Mouse (Mus musculus) stomach, postnatal 0 days (tissue): ENCODE measurements around the gene Adam22. TPM values are rescaled to one million over a fixed set of nuclear protein-coding genes. Genes with fewer than 3 reads are reported as not detected.

Source experiments
- ATAC-seq: fragments of 200-750 bp; cut with Nextera tagmentation; 2 replicates; pipeline ENCODE4 v1.8.0; 2017; ENCODE audit not compliant: low FRiP score, low TSS enrichment
- DNase-seq: peaks from one replicate; pipeline ENCODE4 v3.0.0-alpha.2; 2016; ENCODE audit warnings: low spot score
- H3K27ac ChIP-seq: fragments of 300-500 bp; sonication (generic); replicated peaks from 2 replicates; pipeline ENCODE4 v1.5.1; 2014; ENCODE audit warnings: mild to moderate bottlenecking, control low read depth
- H3K27me3 ChIP-seq: fragments of 300-500 bp; sonication (generic); 2 replicates; pipeline ENCODE4 v1.6.1; 2014; ENCODE audit warnings: low read length; ENCODE audit not compliant: control insufficient read depth, insufficient read depth
- H3K36me3 ChIP-seq: fragments of 300-500 bp; sonication (generic); 2 replicates; pipeline ENCODE4 v1.6.1; 2014; ENCODE audit warnings: low read length, mixed read lengths; ENCODE audit not compliant: control insufficient read depth, insufficient read depth
- H3K4me1 ChIP-seq: fragments of 300-500 bp; sonication (generic); replicated peaks from 2 replicates; pipeline ENCODE4 v1.6.1; 2014; ENCODE audit warnings: antibody characterized with exemption; ENCODE audit not compliant: control insufficient read depth, insufficient read depth
- H3K4me2 ChIP-seq: fragments of 300-500 bp; sonication (generic); replicated peaks from 2 replicates; pipeline ENCODE4 v1.6.1; 2014; ENCODE audit warnings: low read depth, mild to moderate bottlenecking, control low read depth, moderate library complexity
- H3K4me3 ChIP-seq: fragments of 300-500 bp; sonication (generic); 2 replicates; pipeline ENCODE4 v1.5.1; 2014; ENCODE audit warnings: low read depth, low read length, control low read depth
- H3K9ac ChIP-seq: fragments of 300-500 bp; sonication (generic); 2 replicates; pipeline ENCODE4 v1.6.1; 2014; ENCODE audit warnings: mild to moderate bottlenecking, low read length, control low read depth, mixed read lengths
- H3K9me3 ChIP-seq: fragments of 300-500 bp; sonication (generic); 2 replicates; pipeline ENCODE4 v1.6.1; 2016; ENCODE audit warnings: low read length; ENCODE audit not compliant: control insufficient read depth
- CTCF ChIP-seq: IDR thresholded peaks from 2 replicates; pipeline ENCODE4 v1.5.1; 2016; ENCODE audit warnings: antibody characterized with exemption, low read depth, mild to moderate bottlenecking, moderate library complexity
- EP300 ChIP-seq: optimal IDR thresholded peaks from 2 replicates; pipeline ENCODE3; 2016; ENCODE audit warnings: antibody characterized with exemption
- WGBS: fragments of 180-500 bp; shearing (Covaris S2); extraction: QIAGEN DNeasy Blood & Tissue Kit; methylation state at CpG from one replicate; pipeline ENCODE4 v1.1.7; 2014; 5-methylcytosine and 5-hydroxymethylcytosine counted together
- polyA plus RNA-seq: library from polyadenylated mRNA; unstranded; fragments of >200 nt; fragmentation: Nextera tagmentation; extraction: Ambion mirVana; gene quantifications from 2 replicates; pipeline ENCODE4 v1.2.1, GENCODE M21; 2015

The Adam22 gene
- polyA plus RNA-seq, 1 experiment from 2014 or later, result 2.5 TPM

DNA sequence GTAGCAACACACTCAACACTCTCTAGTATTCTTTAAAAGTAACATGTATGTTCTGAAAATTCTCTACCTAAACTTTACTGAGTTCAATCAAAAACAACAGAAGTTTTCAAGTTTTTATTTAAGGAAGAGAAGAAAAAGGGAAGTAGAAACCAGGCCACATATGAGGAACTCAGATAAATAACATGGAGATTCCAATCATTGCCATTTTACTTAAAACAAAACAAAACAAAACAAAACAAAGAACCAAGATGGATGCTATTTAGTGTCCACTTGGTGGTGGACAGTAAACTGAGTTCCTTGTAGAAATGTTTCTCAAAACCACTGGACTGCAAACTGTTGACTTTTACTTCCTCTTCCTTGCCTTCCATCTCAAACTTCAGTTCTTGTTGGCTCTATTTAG, 21.6 kb downstream of the Adam22 start:
- H3K27me3 ChIP-seq, result no peaks in the 10 kb centered on the region
- H3K4me3 ChIP-seq, result no peak overlapping the region
- H3K9me3 ChIP-seq, result no peaks in the 10 kb centered on the region
- no peak overlapping the region for H3K27ac ChIP-seq
- no peaks in the 10 kb centered on the region for H3K4me1 ChIP-seq
- DNase-seq (no peak), ATAC-seq (no peak)
- TF ChIP-seq CTCF, result no peak
- no peak for TF ChIP-seq EP300
- H3K4me2 ChIP-seq, result no peak overlapping the region
- no peak overlapping the region for H3K9ac ChIP-seq
- no peaks in the 10 kb centered on the region for H3K36me3 ChIP-seq

DNA sequence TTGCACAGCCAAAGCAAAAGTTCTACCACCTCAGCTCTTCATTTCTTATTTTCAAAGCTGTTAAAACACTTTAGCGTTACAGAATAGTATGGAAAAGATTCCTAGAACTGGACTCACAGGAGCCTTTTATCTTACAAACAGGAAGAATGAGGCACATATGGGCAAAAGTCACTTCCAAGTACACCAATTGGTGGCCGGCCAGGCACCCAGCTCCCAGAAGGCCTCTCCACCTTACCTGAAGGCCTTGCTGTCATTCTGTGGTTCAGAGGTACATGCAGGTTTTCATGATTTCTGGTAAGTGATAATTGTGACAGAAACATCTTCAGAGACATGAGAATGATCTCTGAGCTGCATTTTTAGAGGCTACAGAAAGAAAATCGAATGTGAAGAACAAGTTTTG, 24.7 kb downstream of the Adam22 start:
- no peak overlapping the region for H3K27ac ChIP-seq
- H3K27me3 ChIP-seq, result no peaks in the 10 kb centered on the region
- no peak for TF ChIP-seq CTCF
- TF ChIP-seq EP300, result no peak
- H3K9me3 ChIP-seq, result no peaks in the 10 kb centered on the region
- no peak overlapping the region for H3K4me3 ChIP-seq
- ATAC-seq, result no peak
- no peak overlapping the region for H3K9ac ChIP-seq
- H3K4me1 ChIP-seq, result no peaks in the 10 kb centered on the region
- H3K36me3 ChIP-seq, result no peaks in the 10 kb centered on the region
- DNase-seq, result no peak
- 85% methylated on average over 3 of the region's 3 CpGs for WGBS
- H3K4me2 ChIP-seq, result no peak overlapping the region

- ATAC-seq (no peak), DNase-seq (no peak)
- Histone ChIP-seq H3K9ac (no peak overlapping the region), H3K9me3 (no peaks in the 10 kb centered on the region), H3K36me3 (no peaks in the 10 kb centered on the region), H3K27ac (no peak overlapping the region), H3K4me1 (no peaks in the 10 kb centered on the region), H3K27me3 (no peaks in the 10 kb centered on the region), H3K4me2 (no peak overlapping the region), H3K4me3 (no peak overlapping the region)
- TF ChIP-seq CTCF (no peak), EP300 (no peak)
- WGBS, result 93% methylated on average over 4 of the region's 4 CpGs
Observed at GRCm38 (mm10) chr5:8341676-8342075, 26.3 kb downstream of the Adam22 start.

- no peaks in the 10 kb centered on the region for H3K9me3 ChIP-seq
- H3K27me3 ChIP-seq, result no peaks in the 10 kb centered on the region
- H3K9ac ChIP-seq, result no peak overlapping the region
- no peak overlapping the region for H3K4me2 ChIP-seq
- no peak overlapping the region for H3K4me3 ChIP-seq
- TF ChIP-seq EP300 (no peak), CTCF (no peak)
- 75% methylated on average over 4 of the region's 4 CpGs for WGBS
- H3K36me3 ChIP-seq, result no peaks in the 10 kb centered on the region
- H3K4me1 ChIP-seq, result no peaks in the 10 kb centered on the region
- ATAC-seq (no peak), DNase-seq (no peak)
- no peak overlapping the region for H3K27ac ChIP-seq
Observed at GRCm38 (mm10) chr5:8327645-8328269, 40.2 kb downstream of the Adam22 start.

DNA sequence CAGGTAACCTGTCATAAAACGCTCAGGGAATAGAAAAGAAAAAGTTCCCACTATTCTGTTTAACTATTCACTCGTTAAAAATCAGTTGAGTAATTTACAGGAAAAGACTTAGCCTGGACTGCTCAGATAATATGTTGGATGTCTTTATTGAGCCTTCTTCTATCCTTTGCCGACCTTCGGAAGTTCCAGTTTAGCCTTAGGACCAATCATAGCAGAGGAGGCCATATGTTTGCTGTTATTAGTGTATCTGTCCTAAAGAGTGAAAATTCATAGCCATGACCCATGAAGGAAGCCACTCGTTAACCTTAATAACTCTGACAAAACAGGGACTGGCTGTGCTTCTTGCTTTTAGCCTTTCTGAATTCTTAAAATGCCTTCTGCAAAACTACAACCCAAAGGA, 41.3 kb downstream of the Adam22 start:
- TF ChIP-seq EP300 (no peak), CTCF (no peak)
- 82% methylated on average over 5 of the region's 5 CpGs for WGBS
- no peak overlapping the region for H3K4me2 ChIP-seq
- H3K4me3 ChIP-seq, result no peak overlapping the region
- no peaks in the 10 kb centered on the region for H3K9me3 ChIP-seq
- H3K27ac ChIP-seq, result no peak overlapping the region
- ATAC-seq, result no peak
- no peak for DNase-seq
- no peak overlapping the region for H3K9ac ChIP-seq
- no peaks in the 10 kb centered on the region for H3K4me1 ChIP-seq
- H3K27me3 ChIP-seq, result no peaks in the 10 kb centered on the region
- no peaks in the 10 kb centered on the region for H3K36me3 ChIP-seq

GRCm38 (mm10) chr5:8312324-8312723, 55.6 kb downstream of the Adam22 start:
- Histone ChIP-seq H3K27me3 (no peaks in the 10 kb centered on the region), H3K9me3 (no peaks in the 10 kb centered on the region), H3K4me2 (no peak overlapping the region), H3K9ac (no peak overlapping the region), H3K36me3 (no peaks in the 10 kb centered on the region), H3K27ac (no peak overlapping the region), H3K4me1 (no peaks in the 10 kb centered on the region), H3K4me3 (no peak overlapping the region)
- DNase-seq, result no peak
- ATAC-seq, result no peak
- TF ChIP-seq EP300 (no peak), CTCF (no peak)
- WGBS, result 83% methylated on average over 2 of the region's 2 CpGs
